Mouse (Mus musculus): ENCODE measurements around the gene Morn1.

The Morn1 gene

DNA sequence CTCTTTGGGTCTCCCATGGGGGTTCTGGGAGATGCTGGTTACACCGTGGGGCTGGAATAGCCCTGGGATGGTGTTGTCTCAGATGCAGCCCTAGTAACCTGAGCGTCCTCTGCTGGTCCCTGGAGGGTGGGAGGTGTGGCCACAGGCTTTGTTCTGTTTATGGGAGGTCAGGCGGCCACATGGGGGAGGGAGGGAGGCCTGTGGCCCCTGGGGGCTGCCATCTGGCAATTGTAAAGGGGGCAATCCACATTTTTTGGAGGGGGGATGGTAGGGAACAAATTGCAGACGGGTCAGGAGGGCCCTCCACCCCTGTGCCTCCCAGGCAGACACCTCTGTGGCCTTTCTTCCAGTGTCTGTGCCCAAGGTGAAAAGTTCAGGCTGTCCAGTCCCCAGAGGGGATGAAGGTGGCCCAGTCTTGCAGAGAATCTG, 103.3 kb downstream of the Morn1 start:
- DNase-seq (ENCODE audit: low spot score in 2 of 2): no peak

DNA sequence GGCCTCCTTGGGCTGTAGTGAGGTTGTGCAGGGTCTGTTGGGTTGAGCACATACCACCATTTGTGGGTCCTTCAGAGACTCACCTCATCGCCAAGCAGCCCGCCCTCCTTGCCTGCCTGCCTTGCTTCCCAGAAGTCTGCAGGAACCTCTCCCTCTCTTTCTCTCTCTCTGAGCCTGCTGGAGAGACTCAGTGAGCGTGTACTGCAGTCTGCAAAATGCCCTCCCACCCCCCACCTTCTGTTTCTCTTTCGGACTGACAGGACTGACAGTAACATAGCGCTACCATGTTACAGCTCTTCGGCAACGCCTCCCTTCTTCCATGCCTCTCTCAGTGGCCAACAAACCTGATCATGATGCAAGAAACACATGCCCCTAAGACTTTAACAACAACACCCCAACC, 103.9 kb downstream of the Morn1 start:
- no peak for DNase-seq (ENCODE audit: low spot score in 2 of 2)

Measured in frontal cortex, postnatal 14 days (tissue).